Mouse (Mus musculus) stomach, postnatal 0 days (tissue): ENCODE results near the gene Adrm1. TPM values are rescaled to one million over a fixed set of nuclear protein-coding genes. Genes with fewer than 3 reads are reported as not detected.

ENCODE experiments used
- ATAC-seq: fragments of 200-750 bp; cut with Nextera tagmentation; 2 replicates; pipeline ENCODE4 v1.8.0; 2017; ENCODE audit not compliant: low FRiP score, low TSS enrichment
- DNase-seq: peaks from one replicate; pipeline ENCODE4 v3.0.0-alpha.2; 2016; ENCODE audit warnings: low spot score
- H3K27ac ChIP-seq: fragments of 300-500 bp; sonication (generic); replicated peaks from 2 replicates; pipeline ENCODE4 v1.5.1; 2014; ENCODE audit warnings: mild to moderate bottlenecking, control low read depth
- H3K27me3 ChIP-seq: fragments of 300-500 bp; sonication (generic); 2 replicates; pipeline ENCODE4 v1.6.1; 2014; ENCODE audit warnings: low read length; ENCODE audit not compliant: control insufficient read depth, insufficient read depth
- H3K36me3 ChIP-seq: fragments of 300-500 bp; sonication (generic); 2 replicates; pipeline ENCODE4 v1.6.1; 2014; ENCODE audit warnings: low read length, mixed read lengths; ENCODE audit not compliant: control insufficient read depth, insufficient read depth
- H3K4me1 ChIP-seq: fragments of 300-500 bp; sonication (generic); replicated peaks from 2 replicates; pipeline ENCODE4 v1.6.1; 2014; ENCODE audit warnings: antibody characterized with exemption; ENCODE audit not compliant: control insufficient read depth, insufficient read depth
- H3K4me2 ChIP-seq: fragments of 300-500 bp; sonication (generic); replicated peaks from 2 replicates; pipeline ENCODE4 v1.6.1; 2014; ENCODE audit warnings: low read depth, mild to moderate bottlenecking, control low read depth, moderate library complexity
- H3K4me3 ChIP-seq: fragments of 300-500 bp; sonication (generic); 2 replicates; pipeline ENCODE4 v1.5.1; 2014; ENCODE audit warnings: low read depth, low read length, control low read depth
- H3K9ac ChIP-seq: fragments of 300-500 bp; sonication (generic); 2 replicates; pipeline ENCODE4 v1.6.1; 2014; ENCODE audit warnings: mild to moderate bottlenecking, low read length, control low read depth, mixed read lengths
- H3K9me3 ChIP-seq: fragments of 300-500 bp; sonication (generic); 2 replicates; pipeline ENCODE4 v1.6.1; 2016; ENCODE audit warnings: low read length; ENCODE audit not compliant: control insufficient read depth
- CTCF ChIP-seq: IDR thresholded peaks from 2 replicates; pipeline ENCODE4 v1.5.1; 2016; ENCODE audit warnings: antibody characterized with exemption, low read depth, mild to moderate bottlenecking, moderate library complexity
- EP300 ChIP-seq: optimal IDR thresholded peaks from 2 replicates; pipeline ENCODE3; 2016; ENCODE audit warnings: antibody characterized with exemption
- WGBS: fragments of 180-500 bp; shearing (Covaris S2); extraction: QIAGEN DNeasy Blood & Tissue Kit; methylation state at CpG from one replicate; pipeline ENCODE4 v1.1.7; 2014; 5-methylcytosine and 5-hydroxymethylcytosine counted together
- microRNA-seq: library from miRNA; unstranded; fragments of <30 nt; microRNA quantifications from one replicate; pipeline ENCODE4, GENCODE M21; 2016
- polyA plus RNA-seq: library from polyadenylated mRNA; unstranded; fragments of >200 nt; fragmentation: Nextera tagmentation; extraction: Ambion mirVana; gene quantifications from 2 replicates; pipeline ENCODE4 v1.2.1, GENCODE M21; 2015

The Adrm1 gene
- polyA plus RNA-seq, 1 experiment from 2014 or later: 141 TPM

DNA sequence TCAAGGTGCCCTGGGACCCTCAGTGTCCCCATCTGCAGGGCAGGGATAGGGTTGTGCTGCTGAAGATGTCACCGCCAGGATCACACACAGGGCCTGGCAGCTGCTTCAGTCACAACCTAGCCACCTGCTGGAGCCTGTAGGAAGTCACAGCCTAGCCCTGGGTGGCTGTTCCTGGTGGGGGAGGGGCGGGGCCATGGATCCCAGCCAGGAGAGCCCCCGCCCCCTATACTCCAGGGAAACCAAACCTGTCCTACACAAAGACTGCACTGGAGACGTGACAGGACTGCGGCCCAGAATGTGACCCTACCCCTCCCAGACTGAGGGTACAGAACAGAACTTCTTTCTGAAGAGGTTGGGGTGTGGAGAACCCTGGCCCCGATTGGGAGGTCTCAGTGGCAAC, 51.0 kb downstream of the Adrm1 start:
- H3K9me3 ChIP-seq: no peaks in the 10 kb centered on the region
- H3K27me3 ChIP-seq: no peaks in the 10 kb centered on the region
- H3K4me3 ChIP-seq: no peak overlapping the region
- peak; percentile 46 for ATAC-seq
- WGBS: 15% methylated on average over 6 of the region's 6 CpGs
- H3K36me3 ChIP-seq: 0 out of 2 replicates have a peak, but pooled peaks cover 3% of the 10 kb centered on the region
- peak overlapping the region; percentile 90 for H3K4me2 ChIP-seq
- H3K9ac ChIP-seq: no peak overlapping the region
- TF ChIP-seq EP300 (no peak), CTCF (peak; percentile 68)
- peak overlapping the region; percentile 53; the same call in 1 of the 2 replicates for H3K27ac ChIP-seq
- peaks cover 19% of the 10 kb centered on the region for H3K4me1 ChIP-seq
- peak; percentile 82 for DNase-seq

DNA sequence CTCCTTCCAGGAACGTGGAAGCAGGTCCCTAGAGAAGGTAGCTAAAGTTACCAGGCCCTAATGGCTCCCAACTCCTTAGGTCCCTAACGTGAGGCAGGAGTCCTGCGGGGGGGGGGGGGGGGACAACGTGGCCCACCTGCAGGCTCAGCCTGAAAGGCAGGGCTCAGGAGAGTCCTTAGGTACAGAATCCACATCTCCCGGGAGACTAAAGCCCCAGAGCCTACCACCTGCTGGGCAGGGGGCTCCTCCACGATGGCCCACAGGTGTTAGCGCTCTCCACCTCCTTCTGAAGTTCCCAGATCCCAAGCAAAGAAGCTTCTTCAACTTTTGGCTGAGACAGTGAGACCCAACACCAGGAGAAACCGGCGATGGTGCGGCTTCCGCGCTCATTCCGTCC, 53.4 kb downstream of the Adrm1 start:
- DNase-seq (no peak), ATAC-seq (no peak)
- TF ChIP-seq CTCF (no peak), EP300 (no peak)
- no peaks in the 10 kb centered on the region for H3K9me3 ChIP-seq
- H3K27ac ChIP-seq: peak overlapping the region; percentile 88
- H3K4me2 ChIP-seq: peak overlapping the region; percentile 90
- H3K4me1 ChIP-seq: peaks cover 28% of the 10 kb centered on the region
- no peaks in the 10 kb centered on the region for H3K27me3 ChIP-seq
- H3K36me3 ChIP-seq: 0 out of 2 replicates have a peak, but pooled peaks cover 3% of the 10 kb centered on the region
- 4% methylated on average over 11 of the region's 13 CpGs for WGBS
- H3K4me3 ChIP-seq: peak overlapping the region; percentile 80
- H3K9ac ChIP-seq: peak overlapping the region; percentile 79

DNA sequence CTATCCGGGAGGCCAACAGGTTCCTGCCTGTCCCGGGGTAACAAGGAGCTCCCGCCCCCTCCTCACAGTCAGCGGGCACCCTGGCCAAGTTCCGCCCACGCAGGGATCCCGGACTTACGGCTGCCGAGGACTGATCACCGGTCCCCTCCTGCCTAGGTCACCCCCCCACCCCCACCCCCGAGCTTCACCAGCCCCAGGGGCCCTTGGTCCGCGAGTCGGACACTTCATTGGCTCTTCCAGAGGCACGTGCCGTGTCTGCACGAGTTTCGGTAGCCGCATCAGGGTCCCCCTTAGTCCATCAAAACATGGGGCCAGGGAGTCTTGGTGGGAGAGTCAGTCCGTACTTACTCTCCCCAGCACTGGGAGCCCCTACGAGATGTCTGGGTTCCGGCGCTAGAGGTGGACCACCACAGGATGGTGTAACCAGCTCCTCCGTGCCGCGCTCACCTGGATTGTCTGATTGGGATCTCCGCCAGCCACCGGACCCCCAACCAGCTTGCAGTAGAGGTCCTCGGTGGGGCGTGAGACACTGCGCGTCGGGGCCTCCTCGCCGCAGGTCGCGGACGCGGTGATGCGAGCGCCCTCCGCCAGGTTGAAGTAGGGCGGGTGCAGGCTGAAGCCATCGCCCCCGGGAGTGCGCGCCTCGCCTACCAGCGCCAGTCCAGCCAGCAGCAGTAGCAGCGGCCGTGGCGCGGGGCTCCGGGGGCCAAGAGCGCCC, 53.9 kb downstream of the Adrm1 start:
- ATAC-seq (peak; percentile 21), DNase-seq (peak; percentile 64)
- 0 out of 2 replicates have a peak, but pooled peaks cover 3% of the 10 kb centered on the region for H3K36me3 ChIP-seq
- peak overlapping the region; percentile 90 for H3K4me2 ChIP-seq
- peak overlapping the region; percentile 88 for H3K27ac ChIP-seq
- 1% methylated on average over 49 of the region's 55 CpGs for WGBS
- H3K9ac ChIP-seq: peak overlapping the region; percentile 79
- H3K4me3 ChIP-seq: peak overlapping the region; percentile 80
- peaks cover 29% of the 10 kb centered on the region for H3K4me1 ChIP-seq
- H3K27me3 ChIP-seq: no peaks in the 10 kb centered on the region
- no peak for TF ChIP-seq EP300
- no peak for TF ChIP-seq CTCF
- no peaks in the 10 kb centered on the region for H3K9me3 ChIP-seq

Small RNA genes lying within 50 kb of the gene (microRNA-seq; reads per million reads assigned to microRNA genes)
- gene Mir7005: not detected

Other genes with a start within 250 kb of the Adrm1 start
- 2.1 TPM in 2 replicates for gene Taf4, start 194.8 kb upstream of the Adrm1 start, polyA plus RNA-seq
- 3.8 and 3.9 TPM in 2 replicates for gene Lsm14b, start 146.5 kb upstream of the Adrm1 start, polyA plus RNA-seq
- 469 and 490 TPM in 2 replicates for gene Psma7, start 129.1 kb upstream of the Adrm1 start, polyA plus RNA-seq
- gene Ss18l1, start 129.0 kb upstream of the Adrm1 start, polyA plus RNA-seq: 1.4 TPM in 2 replicates
- gene Mtg2, start 100.9 kb upstream of the Adrm1 start, polyA plus RNA-seq: 13.9 and 14.0 TPM in 2 replicates
- gene Hrh3, start 67.0 kb upstream of the Adrm1 start, polyA plus RNA-seq: 0.05 TPM in 1 of 2 replicates, not detected in the other
- gene Osbpl2, start 52.2 kb upstream of the Adrm1 start, polyA plus RNA-seq: 46.4 and 50.4 TPM in 2 replicates
- 29.7 and 34.9 TPM in 2 replicates for gene Lama5, start 54.4 kb downstream of the Adrm1 start, polyA plus RNA-seq
- 604 and 680 TPM in 2 replicates for gene Rps21, start 85.9 kb downstream of the Adrm1 start, polyA plus RNA-seq
- 7.5 and 8.5 TPM in 2 replicates for gene Cables2, start 102.0 kb downstream of the Adrm1 start, polyA plus RNA-seq
- 1.2 and 1.8 TPM in 2 replicates for gene Rbbp8nl, start 118.4 kb downstream of the Adrm1 start, polyA plus RNA-seq
- gene Gata5, start 163.2 kb downstream of the Adrm1 start, polyA plus RNA-seq: 5.9 and 6.6 TPM in 2 replicates